Mouse (Mus musculus) stomach, embryonic 15.5 days (tissue): ENCODE results near the gene Kmt2d. TPM values are rescaled to one million over a fixed set of nuclear protein-coding genes. Genes with fewer than 3 reads are reported as not detected.
"Not testable (repeated sequence)": the region's sequence is repeated elsewhere in the genome, so short reads cannot be mapped to it uniquely, and the experiment has no call there.

ENCODE experiments used
- ATAC-seq: fragments of 200-750 bp; cut with Nextera tagmentation; 2 replicates; pipeline ENCODE4 v1.8.0; 2017; ENCODE audit warnings: low read depth, moderate number of reproducible peaks, moderate TSS enrichment; ENCODE audit not compliant: insufficient read depth, low FRiP score
- H3K27ac ChIP-seq: fragments of 300-500 bp; sonication (generic); 2 replicates; pipeline ENCODE4 v1.5.1; 2015; ENCODE audit warnings: mild to moderate bottlenecking, inconsistent platforms
- H3K27me3 ChIP-seq: fragments of 300-500 bp; sonication (generic); replicated peaks from 2 replicates; pipeline ENCODE4 v1.6.1; 2015; ENCODE audit warnings: inconsistent platforms
- H3K36me3 ChIP-seq: fragments of 300-500 bp; sonication (generic); 2 replicates; pipeline ENCODE4 v1.6.1; 2015; ENCODE audit warnings: inconsistent platforms
- H3K4me1 ChIP-seq: fragments of 300-500 bp; sonication (generic); 2 replicates; pipeline ENCODE4 v1.6.1; 2015; ENCODE audit warnings: inconsistent platforms
- H3K4me2 ChIP-seq: fragments of 300-500 bp; sonication (generic); 2 replicates; pipeline ENCODE4 v1.6.1; 2015; ENCODE audit warnings: mild to moderate bottlenecking, inconsistent platforms
- H3K4me3 ChIP-seq: fragments of 300-500 bp; sonication (generic); replicated peaks from 2 replicates; pipeline ENCODE4 v1.5.1; 2015; ENCODE audit warnings: inconsistent platforms
- H3K9ac ChIP-seq: fragments of 300-500 bp; sonication (generic); 2 replicates; pipeline ENCODE4 v1.6.1; 2015; ENCODE audit warnings: inconsistent platforms
- H3K9me3 ChIP-seq: fragments of 300-500 bp; sonication (generic); 2 replicates; pipeline ENCODE4 v1.6.1; 2016; ENCODE audit warnings: inconsistent platforms
- WGBS: fragments of 180-500 bp; shearing (Covaris S2); methylation state at CpG from one replicate; pipeline ENCODE4 v1.1.7; 2015; 5-methylcytosine and 5-hydroxymethylcytosine counted together
- polyA plus RNA-seq: library from polyadenylated mRNA; unstranded; fragments of >200 nt; fragmentation: Nextera tagmentation; extraction: Ambion mirVana; gene quantifications from 2 replicates; pipeline ENCODE4 v1.2.1, GENCODE M21; 2015

Kmt2d gene
- polyA plus RNA-seq: 10.6 and 11.6 TPM in 2 replicates

- H3K9ac ChIP-seq: peak within 1 kb of the TSS; percentile 98
- H3K36me3 ChIP-seq: peaks cover 3% of the 10 kb centered on the region; the same call in 1 of the 2 replicates
- H3K9me3 ChIP-seq: no peaks in the 10 kb centered on the region
- peak within 1 kb of the TSS; percentile 96 for H3K4me3 ChIP-seq
- no peaks in the 10 kb centered on the region for H3K27me3 ChIP-seq
- H3K27ac ChIP-seq: peak within 1 kb of the TSS; percentile 99
- WGBS: under 1% methylated on average over 74 of the region's 94 CpGs
- peaks cover 34% of the 10 kb centered on the region for H3K4me1 ChIP-seq
- peak; percentile 52 for ATAC-seq
- peak within 1 kb of the TSS; percentile 96 for H3K4me2 ChIP-seq
These were observed at the start of gene Kmt2d for GRCm38 (mm10) chr15:98871070-98871915. TSS of gene Kmt2d (minus strand) at chr15:98871204.

- 0 out of 2 replicates have a peak overlapping the region, but pooled peaks have one; percentile 34 for H3K9ac ChIP-seq
- not testable (repeated sequence) for H3K4me1 ChIP-seq, H3K36me3 ChIP-seq, H3K9me3 ChIP-seq, ATAC-seq, H3K27me3 ChIP-seq
- H3K4me2 ChIP-seq: peak overlapping the region; percentile 88
- H3K27ac ChIP-seq: peak overlapping the region; percentile 94
- H3K4me3 ChIP-seq: peak overlapping the region; percentile 93
- 26% methylated on average over 8 of the region's 8 CpGs for WGBS
These were observed 47.5 kb upstream of the Kmt2d start for GRCm38 (mm10) chr15:98918499-98918895.

- H3K36me3 ChIP-seq: no peaks in the 10 kb centered on the region
- peak within 1 kb of the TSS; percentile 67 for H3K9ac ChIP-seq
- no peaks in the 10 kb centered on the region for H3K9me3 ChIP-seq
- peak within 1 kb of the TSS; percentile 88 for H3K4me2 ChIP-seq
- peaks cover 9% of the 10 kb centered on the region; the same call in 1 of the 2 replicates for H3K4me1 ChIP-seq
- H3K27me3 ChIP-seq: no peaks in the 10 kb centered on the region
- WGBS: under 1% methylated on average over 82 of the region's 82 CpGs
- H3K4me3 ChIP-seq: peak within 1 kb of the TSS; percentile 93
- H3K27ac ChIP-seq: peak within 1 kb of the TSS; percentile 94
- peak; percentile 99 for ATAC-seq
These were observed 46.8 kb upstream of the Kmt2d start, which contains the start of gene Lmbr1l for GRCm38 (mm10) chr15:98917538-98918498. TSS of gene Lmbr1l (minus strand) at chr15:98918231.

- H3K27me3 ChIP-seq: no peaks in the 10 kb centered on the region
- peak overlapping the region; percentile 88 for H3K4me2 ChIP-seq
- H3K36me3 ChIP-seq: peaks cover 5% of the 10 kb centered on the region; the same call in 1 of the 2 replicates
- H3K4me1 ChIP-seq: peaks cover 9% of the 10 kb centered on the region; the same call in 1 of the 2 replicates
- H3K4me3 ChIP-seq: peak overlapping the region; percentile 93
- no peak for ATAC-seq
- H3K9me3 ChIP-seq: no peaks in the 10 kb centered on the region
- H3K9ac ChIP-seq: peak overlapping the region; percentile 67
- WGBS: under 1% methylated on average over 14 of the region's 14 CpGs
- peak overlapping the region; percentile 94 for H3K27ac ChIP-seq
These were observed 46.1 kb upstream of the Kmt2d start for GRCm38 (mm10) chr15:98917091-98917490.

GRCm38 (mm10) chr15:98916016-98916415, 45.0 kb upstream of the Kmt2d start:
- no peak overlapping the region for H3K27ac ChIP-seq
- H3K9ac ChIP-seq: no peak overlapping the region
- ATAC-seq: no peak
- no peaks in the 10 kb centered on the region for H3K27me3 ChIP-seq
- 89% methylated on average over 4 of the region's 4 CpGs for WGBS
- H3K4me2 ChIP-seq: no peak overlapping the region
- no peaks in the 10 kb centered on the region for H3K9me3 ChIP-seq
- H3K4me3 ChIP-seq: no peak overlapping the region
- H3K36me3 ChIP-seq: peaks cover 15% of the 10 kb centered on the region; the same call in 1 of the 2 replicates
- H3K4me1 ChIP-seq: peaks cover 9% of the 10 kb centered on the region; the same call in 1 of the 2 replicates

- Histone ChIP-seq H3K4me2 (no peak overlapping the region), H3K36me3 (peaks cover 21% of the 10 kb centered on the region), H3K9ac (no peak overlapping the region), H3K4me3 (no peak overlapping the region), H3K27me3 (no peaks in the 10 kb centered on the region), H3K4me1 (peaks cover 9% of the 10 kb centered on the region; the same call in 1 of the 2 replicates), H3K9me3 (no peaks in the 10 kb centered on the region), H3K27ac (no peak overlapping the region)
- WGBS: 89% methylated on average over 6 of the region's 6 CpGs
- ATAC-seq: no peak
These were observed 43.9 kb upstream of the Kmt2d start for GRCm38 (mm10) chr15:98914903-98915302.

- WGBS: 30% methylated on average over 10 of the region's 10 CpGs
These were observed 33.7 kb upstream of the Kmt2d start for GRCm38 (mm10) chr15:98904692-98905091.

GRCm38 (mm10) chr15:98902600-98902999, 31.6 kb upstream of the Kmt2d start:
- 0 out of 2 replicates have a peak, but pooled peaks cover 20% of the 10 kb centered on the region for H3K36me3 ChIP-seq
- H3K9me3 ChIP-seq: no peaks in the 10 kb centered on the region
- H3K4me1 ChIP-seq: peaks cover 9% of the 10 kb centered on the region
- H3K9ac ChIP-seq: no peak overlapping the region
- no peak overlapping the region for H3K4me3 ChIP-seq
- ATAC-seq: no peak
- H3K27ac ChIP-seq: no peak overlapping the region
- no peak overlapping the region for H3K4me2 ChIP-seq
- peaks cover 26% of the 10 kb centered on the region for H3K27me3 ChIP-seq
- 80% methylated on average over 2 of the region's 2 CpGs for WGBS

More at GRCm38 (mm10) chr15:98904692-98905091, 33.7 kb upstream of the Kmt2d start:
- ATAC-seq: no peak
- no peak overlapping the region for H3K27ac ChIP-seq
- H3K4me1 ChIP-seq: no peaks in the 10 kb centered on the region
- H3K9me3 ChIP-seq: no peaks in the 10 kb centered on the region
- no peak overlapping the region for H3K4me3 ChIP-seq
- no peak overlapping the region for H3K9ac ChIP-seq
- H3K27me3 ChIP-seq: 0 out of 2 replicates have a peak, but pooled peaks cover 6% of the 10 kb centered on the region
- 0 out of 2 replicates have a peak, but pooled peaks cover 23% of the 10 kb centered on the region for H3K36me3 ChIP-seq
- H3K4me2 ChIP-seq: no peak overlapping the region

GRCm38 (mm10) chr15:98901530-98901929, 30.5 kb upstream of the Kmt2d start:
- 64% methylated on average over 1 of the region's 1 CpGs for WGBS
- Histone ChIP-seq H3K36me3 (0 out of 2 replicates have a peak, but pooled peaks cover 20% of the 10 kb centered on the region), H3K4me2 (no peak overlapping the region), H3K4me3 (no peak overlapping the region), H3K27ac (no peak overlapping the region), H3K9ac (no peak overlapping the region), H3K27me3 (peaks cover 36% of the 10 kb centered on the region), H3K9me3 (no peaks in the 10 kb centered on the region), H3K4me1 (peaks cover 15% of the 10 kb centered on the region)
- no peak for ATAC-seq

GRCm38 (mm10) chr15:98897928-98898800, 27.2 kb upstream of the Kmt2d start, which contains the start of gene Dhh:
TSS of gene Dhh (minus strand) at chr15:98898540.
- no peak for ATAC-seq

More at GRCm38 (mm10) chr15:98897928-98898800, 27.2 kb upstream of the Kmt2d start, which contains the start of gene Dhh:
- Histone ChIP-seq H3K27me3 (peaks cover 69% of the 10 kb centered on the region), H3K4me3 (peak within 1 kb of the TSS; percentile 23), H3K4me2 (peak within 1 kb of the TSS; percentile 48), H3K4me1 (peaks cover 39% of the 10 kb centered on the region), H3K36me3 (0 out of 2 replicates have a peak, but pooled peaks cover 3% of the 10 kb centered on the region), H3K9me3 (no peaks in the 10 kb centered on the region), H3K27ac (no peak within 1 kb of the TSS), H3K9ac (no peak within 1 kb of the TSS)
- 1% methylated on average over 41 of the region's 41 CpGs for WGBS
